ENCODE assay signal across 13 mouse cellular contexts in genomic region chr2:174305646-174306045, GRCm38 (mm10). TPM values are rescaled to one million over a fixed set of nuclear protein-coding genes. Genes with fewer than 3 reads are reported as not detected.
"Had no signal": no experiment of that assay in that cellular context is flagged by ENCODE, and none has a peak within 500 bp of the region (broad histone marks: within the 10 kb centered on the region; RNA-seq: fewer than 3 reads in every experiment).

No protein-coding gene starts in this region.

- H3K4me1 ChIP-seq: midbrain, embryonic 12.5 days had no signal

- H3K4me2 ChIP-seq: limb, embryonic 12.5 days; lung, embryonic 14.5 days; midbrain, embryonic 12.5 days had no signal

- DNase-seq: kidney, adult 8-10 months; layer of hippocampus, adult 9-11 months; lung, embryonic 14.5 days; lung, postnatal 10 days; lung, postnatal 4 days; thymus, postnatal 4 days had no signal

- ATAC-seq: midbrain, embryonic 16.5 days had no signal

- H3K36me3 ChIP-seq: midbrain, embryonic 12.5 days had no signal

- H3K4me3 ChIP-seq: limb, embryonic 12.5 days; midbrain, embryonic 12.5 days had no signal

- H3K27ac ChIP-seq: kidney, postnatal 0 days; limb, embryonic 12.5 days; liver, embryonic 14.5 days; midbrain, embryonic 12.5 days; stomach, postnatal 0 days had no signal

- H3K9ac ChIP-seq: limb, embryonic 12.5 days; liver, embryonic 14.5 days; lung, embryonic 14.5 days; midbrain, embryonic 12.5 days had no signal

RNA-seq across cellular contexts. Expression of gene Gm20721, which starts 40.9 kb away (rescaled TPM):
- total RNA-seq: liver, adult 2 months had no signal
